Mouse (Mus musculus) left cerebral cortex, adult 11 months (tissue): ENCODE data around the gene Kcnn4.

Experiments used
- DNase-seq: peaks from one replicate; pipeline ENCODE4 v3.0.0; 2022; ENCODE audit warnings: low spot score

Gene Kcnn4

GRCm38 (mm10) chr7:24369731-24370541, at the start of gene Kcnn4:
Gene Kcnn4, plus strand, starts transcription at chr7:24370263.
- no peak for DNase-seq

GRCm38 (mm10) chr7:24322593-24322992, 47.5 kb upstream of the Kcnn4 start:
- no peak for DNase-seq

GRCm38 (mm10) chr7:24325197-24325596, 44.9 kb upstream of the Kcnn4 start:
- no peak for DNase-seq

GRCm38 (mm10) chr7:24325675-24326128, 44.4 kb upstream of the Kcnn4 start:
- no peak for DNase-seq

GRCm38 (mm10) chr7:24326273-24327135, 43.6 kb upstream of the Kcnn4 start:
- no peak for DNase-seq

GRCm38 (mm10) chr7:24327281-24327975, 42.6 kb upstream of the Kcnn4 start:
- no peak for DNase-seq

- DNase-seq = no peak
These were observed 36.6 kb upstream of the Kcnn4 start, which contains the start of gene Tescl for GRCm38 (mm10) chr7:24333304-24333986. Gene Tescl, minus strand, starts transcription at chr7:24333936.

- DNase-seq = peak; percentile 57
These were observed 34.3 kb upstream of the Kcnn4 start for GRCm38 (mm10) chr7:24335699-24336309.

- no peak for DNase-seq
These were observed 31.8 kb upstream of the Kcnn4 start for GRCm38 (mm10) chr7:24338241-24338640.

- DNase-seq = no peak
These were observed 26.3 kb upstream of the Kcnn4 start for GRCm38 (mm10) chr7:24343701-24344272.

- DNase-seq = no peak
These were observed 23.6 kb upstream of the Kcnn4 start for GRCm38 (mm10) chr7:24346444-24346843.

GRCm38 (mm10) chr7:24348896-24349295, 21.2 kb upstream of the Kcnn4 start, which contains the start of gene Lypd5:
Gene Lypd5, plus strand, starts transcription at chr7:24349196.
- no peak for DNase-seq

GRCm38 (mm10) chr7:24355646-24356045, 14.4 kb upstream of the Kcnn4 start:
- no peak for DNase-seq

GRCm38 (mm10) chr7:24356081-24356480, 14.0 kb upstream of the Kcnn4 start:
- DNase-seq = no peak

- no peak for DNase-seq
These were observed 12.2 kb upstream of the Kcnn4 start for GRCm38 (mm10) chr7:24357899-24358298.

GRCm38 (mm10) chr7:24359269-24359668, 10.8 kb upstream of the Kcnn4 start:
- DNase-seq = no peak

- no peak for DNase-seq
These were observed 9.1 kb upstream of the Kcnn4 start for GRCm38 (mm10) chr7:24361001-24361400.

GRCm38 (mm10) chr7:24363228-24363627, 6.8 kb upstream of the Kcnn4 start:
- no peak for DNase-seq

- DNase-seq = peak; percentile 77
These were observed 5.2 kb upstream of the Kcnn4 start for GRCm38 (mm10) chr7:24364827-24365226.

GRCm38 (mm10) chr7:24365258-24366014, 4.6 kb upstream of the Kcnn4 start:
- DNase-seq = no peak
